Mouse (Mus musculus) intestine, embryonic 15.5 days (tissue): ENCODE measurements around the gene Ints12. TPM values are rescaled to one million over a fixed set of nuclear protein-coding genes. Genes with fewer than 3 reads are reported as not detected.

Experiments
- ATAC-seq: fragments of 200-750 bp; cut with Nextera tagmentation; 2 replicates; pipeline ENCODE4 v1.8.0; 2017; ENCODE audit warnings: moderate TSS enrichment, moderate library complexity
- H3K27ac ChIP-seq: fragments of 300-500 bp; sonication (generic); 2 replicates; pipeline ENCODE4 v1.5.1; 2015; ENCODE audit warnings: mild to moderate bottlenecking, inconsistent platforms
- H3K27me3 ChIP-seq: fragments of 300-500 bp; sonication (generic); replicated peaks from 2 replicates; pipeline ENCODE4 v1.6.1; 2015; ENCODE audit warnings: inconsistent platforms
- H3K36me3 ChIP-seq: fragments of 300-500 bp; sonication (generic); 2 replicates; pipeline ENCODE4 v1.6.1; 2015; ENCODE audit warnings: inconsistent platforms
- H3K4me1 ChIP-seq: fragments of 300-500 bp; sonication (generic); replicated peaks from 2 replicates; pipeline ENCODE4 v1.6.1; 2015; ENCODE audit warnings: inconsistent platforms
- H3K4me2 ChIP-seq: fragments of 300-500 bp; sonication (generic); replicated peaks from 2 replicates; pipeline ENCODE4 v1.6.1; 2015; ENCODE audit warnings: mild to moderate bottlenecking, inconsistent platforms
- H3K4me3 ChIP-seq: fragments of 300-500 bp; sonication (generic); replicated peaks from 2 replicates; pipeline ENCODE4 v1.5.1; 2015; ENCODE audit warnings: inconsistent platforms
- H3K9ac ChIP-seq: fragments of 300-500 bp; sonication (generic); 2 replicates; pipeline ENCODE4 v1.6.1; 2015; ENCODE audit warnings: inconsistent platforms
- H3K9me3 ChIP-seq: fragments of 300-500 bp; sonication (generic); 2 replicates; pipeline ENCODE4 v1.6.1; 2016; ENCODE audit warnings: inconsistent platforms
- WGBS: fragments of 180-500 bp; shearing (Covaris S2); methylation state at CpG from one replicate; pipeline ENCODE4 v1.1.7; 2015; 5-methylcytosine and 5-hydroxymethylcytosine counted together
- polyA plus RNA-seq: library from polyadenylated mRNA; unstranded; fragments of >200 nt; fragmentation: Nextera tagmentation; extraction: Ambion mirVana; gene quantifications from 2 replicates; pipeline ENCODE4 v1.2.1, GENCODE M21; 2015

The Ints12 gene
- polyA plus RNA-seq, 1 experiment from 2014 or later, result 21.9 TPM

DNA sequence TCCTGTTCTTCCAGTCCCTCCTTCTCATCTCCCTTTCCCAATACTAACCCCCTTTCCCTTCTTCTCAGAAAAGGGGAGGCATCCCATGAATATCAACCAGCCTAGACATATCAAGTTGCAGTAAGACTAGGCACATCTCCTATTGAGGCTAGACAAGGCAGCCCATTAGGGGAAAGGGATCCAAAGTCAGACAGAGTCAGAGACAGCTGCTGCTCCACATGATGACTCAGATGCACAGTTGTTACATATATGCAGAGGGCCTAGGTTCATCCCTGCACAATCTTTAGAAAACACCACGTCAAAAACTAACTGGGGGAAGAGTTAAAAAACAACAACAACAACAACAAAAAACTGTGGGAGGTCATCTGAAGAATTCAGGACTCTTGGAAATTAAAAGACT is 61.2 kb downstream of the Ints12 start:
- Histone ChIP-seq H3K9me3 (no peaks in the 10 kb centered on the region), H3K4me1 (no peaks in the 10 kb centered on the region)
- WGBS, result 78% methylated on average over 1 of the region's 1 CpGs

GRCm38 (mm10) chr3:133153629-133154028 is 62.0 kb downstream of the Ints12 start:
- no peak overlapping the region for H3K27ac ChIP-seq
- no peaks in the 10 kb centered on the region for H3K4me1 ChIP-seq
- no peaks in the 10 kb centered on the region for H3K9me3 ChIP-seq
- no peaks in the 10 kb centered on the region for H3K27me3 ChIP-seq
- ATAC-seq, result no peak
- no peaks in the 10 kb centered on the region for H3K36me3 ChIP-seq
- H3K9ac ChIP-seq, result no peak overlapping the region
- WGBS, result 61% methylated on average over 6 of the region's 6 CpGs
- H3K4me3 ChIP-seq, result no peak overlapping the region
- H3K4me2 ChIP-seq, result no peak overlapping the region

More for the DNA sequence above, 61.2 kb downstream of the Ints12 start:
- H3K4me3 ChIP-seq, result no peak overlapping the region
- no peaks in the 10 kb centered on the region for H3K27me3 ChIP-seq
- no peaks in the 10 kb centered on the region for H3K36me3 ChIP-seq
- no peak overlapping the region for H3K9ac ChIP-seq
- no peak overlapping the region for H3K27ac ChIP-seq
- H3K4me2 ChIP-seq, result no peak overlapping the region
- ATAC-seq, result no peak

DNA sequence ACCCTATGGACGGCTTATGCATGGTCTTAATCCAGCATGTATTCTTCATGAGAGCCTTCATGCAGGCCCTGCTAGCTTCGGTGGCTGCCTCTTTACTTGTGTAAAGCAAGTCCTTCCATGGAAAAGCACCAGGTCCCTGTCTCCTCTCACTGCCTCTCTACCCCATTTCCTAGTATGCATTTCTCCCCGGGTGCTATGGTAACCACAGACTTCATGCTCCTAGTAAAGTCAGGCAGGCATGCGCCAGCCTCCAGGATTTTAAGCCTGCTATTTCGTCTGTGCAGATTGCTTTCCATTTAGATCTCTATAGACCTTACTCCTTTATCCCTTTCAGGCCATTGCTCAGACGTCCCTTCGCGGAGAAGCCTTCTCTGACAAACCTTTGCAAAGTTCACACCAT is 63.0 kb downstream of the Ints12 start:
- Histone ChIP-seq H3K9me3 (no peaks in the 10 kb centered on the region), H3K9ac (no peak overlapping the region), H3K4me1 (no peaks in the 10 kb centered on the region), H3K36me3 (no peaks in the 10 kb centered on the region), H3K27me3 (no peaks in the 10 kb centered on the region), H3K4me3 (no peak overlapping the region), H3K27ac (no peak overlapping the region), H3K4me2 (no peak overlapping the region)
- ATAC-seq, result no peak
- WGBS, result 80% methylated on average over 8 of the region's 8 CpGs

GRCm38 (mm10) chr3:133158260-133158659 is 66.6 kb downstream of the Ints12 start:
- Histone ChIP-seq H3K4me3 (no peak overlapping the region), H3K36me3 (no peaks in the 10 kb centered on the region), H3K27ac (no peak overlapping the region), H3K4me2 (no peak overlapping the region), H3K4me1 (no peaks in the 10 kb centered on the region), H3K27me3 (no peaks in the 10 kb centered on the region), H3K9ac (no peak overlapping the region), H3K9me3 (no peaks in the 10 kb centered on the region)
- ATAC-seq, result peak; percentile 17; the same call in 1 of the 2 replicates
- WGBS, result 33% methylated on average over 5 of the region's 5 CpGs

Other genes starting within 250 kb of the Ints12 start
- 26.8 and 28.7 TPM in 2 replicates for gene Npnt, start 141.5 kb upstream of the Ints12 start, polyA plus RNA-seq
- gene Gstcd, start 193 bp downstream of the Ints12 start, polyA plus RNA-seq, result 5.4 and 7.0 TPM in 2 replicates
- 2.1 and 2.7 TPM in 2 replicates for gene Arhgef38, start 143.1 kb downstream of the Ints12 start, polyA plus RNA-seq
- gene Ppa2, start 218.3 kb downstream of the Ints12 start, polyA plus RNA-seq, result 132 and 135 TPM in 2 replicates